Mouse (Mus musculus) CH12.LX (cell line): ENCODE data around the gene Card11. TPM values are rescaled to one million over a fixed set of nuclear protein-coding genes. Genes with fewer than 3 reads are reported as not detected.

Experiments
- DNase-seq: peaks from one replicate; pipeline ENCODE4 v3.0.0-alpha.2; 2013; ENCODE audit errors: extremely low read depth
- H3K27ac ChIP-seq: 2 replicates; pipeline ENCODE4 v1.5.1; 2012; ENCODE audit warnings: low read depth, mild to moderate bottlenecking, control low read depth, moderate library complexity; ENCODE audit not compliant: insufficient read depth
- H3K27me3 ChIP-seq: replicated peaks from 2 replicates; pipeline ENCODE3; 2012; ENCODE audit warnings: inconsistent platforms
- H3K36me3 ChIP-seq, 2 experiments: replicated peaks in 1 of 2; 2 replicates each; pipeline versions ENCODE3 to v1.6.1; 2012; ENCODE audit warnings: inconsistent platforms in 1 of 2, low read length in 1 of 2, mild to moderate bottlenecking in 1 of 2, mixed read lengths in 1 of 2, moderate library complexity in 1 of 2; ENCODE audit not compliant: control insufficient read depth in 1 of 2, insufficient read depth in 1 of 2
- H3K4me1 ChIP-seq, 2 experiments: 2 replicates each; pipeline ENCODE4 v1.6.1; 2012; ENCODE audit warnings: inconsistent platforms in 1 of 2, moderate library complexity in 1 of 2; ENCODE audit not compliant: insufficient read depth in 2 of 2, control insufficient read depth in 1 of 2
- H3K4me2 ChIP-seq: 2 replicates; pipeline ENCODE4 v1.6.1; 2012; ENCODE audit warnings: low read depth, mild to moderate bottlenecking, control low read depth; ENCODE audit not compliant: poor library complexity, insufficient read depth, severe bottlenecking
- H3K4me3 ChIP-seq, 3 experiments: fragments of 150-350 bp in 1 of 3; sonication (generic) in 1 of 3; replicated peaks in 1 of 3; 2 replicates each; pipeline versions ENCODE3 to v1.5.1; 2011 to 2012; ENCODE audit warnings: low read depth in 2 of 3, low read length in 2 of 3, mild to moderate bottlenecking in 2 of 3, moderate library complexity in 2 of 3, control low read depth in 1 of 3, improper control_type of control experiment in 1 of 3, inconsistent platforms in 1 of 3, mixed read lengths in 1 of 3; ENCODE audit not compliant: poor library complexity in 1 of 3
- H3K79me2 ChIP-seq: replicated peaks from 2 replicates; pipeline ENCODE4 v1.6.1; 2012; ENCODE audit warnings: mild to moderate bottlenecking, moderate library complexity; ENCODE audit not compliant: control insufficient read depth, poor library complexity, insufficient read depth, severe bottlenecking; ENCODE audit errors: extremely low read depth
- H3K9ac ChIP-seq: 2 replicates; pipeline ENCODE4 v1.6.1; 2012; ENCODE audit warnings: low read depth, mild to moderate bottlenecking, control low read depth, moderate library complexity; ENCODE audit not compliant: insufficient read depth
- H3K9me3 ChIP-seq: replicated peaks from 2 replicates; pipeline ENCODE3; 2012; ENCODE audit warnings: low read length, inconsistent platforms, mixed read lengths
- BHLHE40 ChIP-seq: IDR thresholded peaks from 2 replicates; pipeline ENCODE4 v1.6.1; 2011; ENCODE audit warnings: mild to moderate bottlenecking, low read depth, low read length, improper control_type of control experiment
- CHD2 ChIP-seq: IDR thresholded peaks from 2 replicates; pipeline ENCODE4 v1.6.1; 2011; ENCODE audit warnings: low read length, improper control_type of control experiment
- CTCF ChIP-seq, 2 experiments: IDR thresholded peaks in 1 of 2; conservative IDR thresholded peaks in 1 of 2; 2 replicates each; pipeline ENCODE4 v1.5.1; 2011 to 2012; ENCODE audit warnings: low read depth in 2 of 2, low read length in 2 of 2, improper control_type of control experiment in 1 of 2, inconsistent platforms in 1 of 2, mild to moderate bottlenecking in 1 of 2, moderate library complexity in 1 of 2
- EP300 ChIP-seq: IDR thresholded peaks from 2 replicates; pipeline ENCODE4 v1.6.1; 2011; ENCODE audit warnings: low read length, improper control_type of control experiment
- ETS1 ChIP-seq: conservative IDR thresholded peaks from 2 replicates; pipeline ENCODE4 v1.6.1; 2012; ENCODE audit warnings: low read depth, mild to moderate bottlenecking, inconsistent platforms, low read length, improper control_type of control experiment, moderate library complexity
- IRF4 ChIP-seq: IDR thresholded peaks from 2 replicates; pipeline ENCODE4 v1.6.1; 2014; ENCODE audit warnings: low read depth, mild to moderate bottlenecking, inconsistent platforms, low read length, improper control_type of control experiment
- MAFK ChIP-seq: IDR thresholded peaks from 2 replicates; pipeline ENCODE4 v1.6.1; 2011; ENCODE audit warnings: low read length, improper control_type of control experiment; ENCODE audit not compliant: insufficient replicate concordance
- MAX ChIP-seq: IDR thresholded peaks from 2 replicates; pipeline ENCODE4 v1.6.1; 2011; ENCODE audit warnings: low read length, improper control_type of control experiment
- MAZ ChIP-seq: IDR thresholded peaks from 2 replicates; pipeline ENCODE4 v1.6.1; 2012; ENCODE audit warnings: low read depth, mild to moderate bottlenecking, inconsistent platforms, low read length, improper control_type of control experiment, moderate library complexity
- MYC ChIP-seq: IDR thresholded peaks from 2 replicates; pipeline ENCODE4 v1.6.1; 2011; ENCODE audit warnings: low read depth, mild to moderate bottlenecking, improper control_type of control experiment, low read length
- NELFE ChIP-seq: IDR thresholded peaks from 2 replicates; pipeline ENCODE4 v1.6.1; 2011; ENCODE audit warnings: low read depth, low read length, improper control_type of control experiment
- POLR2AphosphoS2 ChIP-seq: IDR thresholded peaks from 2 replicates; pipeline ENCODE4 v1.6.1; 2011; ENCODE audit warnings: low read depth, low read length, improper control_type of control experiment
- RAD21 ChIP-seq: IDR thresholded peaks from 2 replicates; pipeline ENCODE4 v1.6.1; 2011; ENCODE audit warnings: low read depth, mild to moderate bottlenecking, low read length, improper control_type of control experiment, moderate library complexity
- SMC3 ChIP-seq: IDR thresholded peaks from 2 replicates; pipeline ENCODE4 v1.6.1; 2011; ENCODE audit warnings: low read depth, low read length, improper control_type of control experiment
- TCF12 ChIP-seq: IDR thresholded peaks from 2 replicates; pipeline ENCODE4 v1.6.1; 2014; ENCODE audit warnings: low read depth, mild to moderate bottlenecking, inconsistent platforms, low read length, improper control_type of control experiment
- UBTF ChIP-seq: IDR thresholded peaks from 2 replicates; pipeline ENCODE4 v1.6.1; 2012; ENCODE audit warnings: low read depth, mild to moderate bottlenecking, inconsistent platforms, low read length, improper control_type of control experiment, moderate library complexity
- ZKSCAN1 ChIP-seq: IDR thresholded peaks from 2 replicates; pipeline ENCODE4 v1.6.1; 2012; ENCODE audit warnings: low read depth, inconsistent platforms, low read length, improper control_type of control experiment, borderline replicate concordance
- ZMIZ1 ChIP-seq: IDR thresholded peaks from 2 replicates; pipeline ENCODE4 v1.6.1; 2012; ENCODE audit warnings: low read depth, mild to moderate bottlenecking, inconsistent platforms, low read length, improper control_type of control experiment
- dilution Hi-C: fragments of 300-500 bp; cut with MboI; formaldehyde crosslinking; loops from 2 replicates; pipeline ENCODE4 v1.14.3; 2020; ENCODE audit warnings: low sequenced_read_pairs; ENCODE audit not compliant: extremely low pct_unique_long_range_greater_than_20kb, extremely low pct_ligation_motif_present
- in situ Hi-C: fragments of 300-500 bp; cut with MboI; formaldehyde crosslinking; loops from 3 replicates; pipeline ENCODE4 v1.14.3; 2019; ENCODE audit warnings: low sequenced_read_pairs, low pct_ligation_motif_present, low pct_unique_long_range_greater_than_20kb, mixed read lengths
- polyA plus RNA-seq: library from polyadenylated mRNA; unstranded; fragments of >175 nt; gene quantifications from 2 replicates; pipeline ENCODE4 v1.2.1, GENCODE M21; 2012; ENCODE audit warnings: low read depth; ENCODE audit not compliant: insufficient read length
- total RNA-seq, 2 experiments: library from RNA; depleted of rRNA; stranded (reverse); fragments of 300-350 nt in 1 of 2; fragments of >200 nt in 1 of 2; gene quantifications; 2 replicates each; pipeline ENCODE4 v1.2.3; 2012 to 2014

Card11 gene
- total and polyA plus RNA-seq, 3 experiments, result 16.1 to 84.6 (median 31.9) TPM

DNA sequence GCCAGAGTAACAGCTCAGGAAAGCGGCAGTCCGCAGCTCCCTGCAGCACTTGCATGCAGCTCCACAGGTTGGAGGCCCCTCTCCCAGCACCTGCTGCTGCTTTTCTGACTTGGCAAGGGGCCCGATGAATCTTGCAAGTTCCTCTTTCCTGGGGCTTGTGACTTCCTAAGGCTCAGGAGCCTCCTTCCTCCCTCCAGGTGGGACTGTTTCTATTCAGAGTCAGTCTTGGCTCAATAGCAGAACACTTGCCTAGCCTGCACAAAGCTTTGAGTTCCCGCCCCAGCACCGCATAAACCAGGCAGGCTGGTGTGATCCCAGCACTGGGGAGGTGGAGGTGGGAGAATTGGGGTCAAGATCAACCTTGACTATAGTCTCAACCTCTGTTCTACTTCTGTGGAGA, 5.1 kb upstream of the Card11 start:
- H3K27ac ChIP-seq, result no peak overlapping the region
- H3K9me3 ChIP-seq, result peaks cover 7% of the 10 kb centered on the region
- H3K79me2 ChIP-seq, result 0 out of 2 replicates have a peak, but pooled peaks cover 2% of the 10 kb centered on the region
- H3K36me3 ChIP-seq, result no peaks in the 10 kb centered on the region
- peak; percentile 39 for DNase-seq
- H3K9ac ChIP-seq, result no peak overlapping the region
- peaks cover 20 to 48% of the 10 kb centered on the region in 2 experiments for H3K4me1 ChIP-seq
- H3K27me3 ChIP-seq, result no peaks in the 10 kb centered on the region
- TF ChIP-seq TCF12 (peak; percentile 19; the same call in 1 of the 2 replicates), MAFK (no peak), POLR2AphosphoS2 (no peak), EP300 (peak; percentile 39; the same call in 1 of the 2 replicates), NELFE (no peak)
- in situ Hi-C loops, result no loop called here
- H3K4me2 ChIP-seq, result no peak overlapping the region
- dilution Hi-C loops, result no loop called here
- H3K4me3 ChIP-seq, result no peak overlapping the region

DNA sequence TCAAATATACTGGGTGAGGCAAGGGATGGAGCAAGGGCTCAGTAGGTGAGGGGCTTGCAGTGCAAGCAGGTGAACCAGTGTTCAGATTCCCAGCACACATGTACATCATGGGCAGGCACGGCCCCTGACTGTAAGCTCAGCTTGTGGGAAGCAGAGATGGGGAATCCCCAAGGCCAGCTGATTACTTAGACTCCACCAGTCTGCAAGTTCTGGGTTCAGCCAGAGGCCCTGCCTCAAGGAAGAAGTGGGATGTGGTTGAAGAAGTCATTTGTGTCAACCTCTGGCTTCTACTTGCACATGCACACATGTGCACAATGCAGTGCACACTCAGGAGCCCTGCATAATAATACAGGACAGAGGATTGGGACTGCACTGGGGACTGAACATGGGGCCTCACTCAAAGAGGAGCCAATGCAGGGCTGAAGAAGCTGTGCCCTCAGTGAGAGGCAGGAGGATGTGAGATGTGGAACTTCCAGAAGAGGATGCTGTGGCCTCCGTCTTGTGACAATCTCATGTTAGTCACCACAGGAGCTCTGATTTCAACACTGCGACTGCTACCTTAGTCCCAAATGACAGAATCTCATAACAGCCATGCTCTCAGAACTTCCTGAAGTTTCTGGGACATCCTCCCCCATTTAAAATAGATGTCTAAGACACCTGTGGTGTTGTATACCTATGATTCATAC, 3.8 kb upstream of the Card11 start:
- no peak overlapping the region for H3K4me2 ChIP-seq
- in situ Hi-C loops, result no loop called here
- H3K27ac ChIP-seq, result peak overlapping the region; percentile 25; the same call in 1 of the 2 replicates
- peaks cover 20 to 50% of the 10 kb centered on the region in 2 experiments for H3K4me1 ChIP-seq
- peak; percentile 81 for DNase-seq
- TF ChIP-seq CHD2 (no peak), SMC3 (peak; percentile 34), MYC (0 out of 2 replicates have a peak, but pooled peaks have one; percentile 47), BHLHE40 (peak; percentile 93), UBTF (no peak), TCF12 (peak; percentile 23; the same call in 1 of the 2 replicates), MAZ (0 out of 2 replicates have a peak, but pooled peaks have one; percentile 48), RAD21 (peak; percentile 33), ZKSCAN1 (no peak), ZMIZ1 (no peak), CTCF (conservative IDR thresholded peaks at IDR 0.05 in 1 of 2, IDR thresholded peaks at IDR 0.05 in 1 of 2; ENCODE audit: low read depth in 2 of 2, low read length in 2 of 2) (peak in 1 of 2 experiments; percentile 27; a peak in 2 of 4 replicates), ETS1 (peak; percentile 83), IRF4 (0 out of 2 replicates have a peak, but pooled peaks have one; percentile 42), MAX (0 out of 2 replicates have a peak, but pooled peaks have one; percentile 51), EP300 (peak; percentile 19)
- peaks cover 7% of the 10 kb centered on the region for H3K9me3 ChIP-seq
- H3K36me3 ChIP-seq, result no peaks in the 10 kb centered on the region
- H3K4me3 ChIP-seq, result no peak overlapping the region
- dilution Hi-C loops, result no loop called here
- no peak overlapping the region for H3K9ac ChIP-seq
- H3K79me2 ChIP-seq, result peaks cover 14% of the 10 kb centered on the region
- H3K27me3 ChIP-seq, result no peaks in the 10 kb centered on the region
